Mouse (Mus musculus) C2C12 (cell line): ENCODE measurements around the gene Retreg3.

Source experiments
- CTCF ChIP-seq: IDR thresholded peaks from one replicate; pipeline ENCODE4 v1.5.1; 2011; ENCODE audit not compliant: control insufficient read depth, insufficient read depth, insufficient read length
- MAX ChIP-seq: IDR thresholded peaks from one replicate; pipeline ENCODE4 v1.6.1; 2011; ENCODE audit warnings: mild to moderate bottlenecking, control low read depth
- MYOD1 ChIP-seq: IDR thresholded peaks from one replicate; pipeline ENCODE4 v1.6.1; 2011; ENCODE audit warnings: low read depth; ENCODE audit not compliant: control insufficient read depth, insufficient read length
- MYOG ChIP-seq: IDR thresholded peaks from one replicate; pipeline ENCODE4 v1.6.1; 2011; ENCODE audit not compliant: control insufficient read depth, insufficient read length; ENCODE audit errors: extremely low read depth
- USF1 ChIP-seq: IDR thresholded peaks from one replicate; pipeline ENCODE4 v1.6.1; 2011; ENCODE audit warnings: low read depth, mild to moderate bottlenecking, control low read depth, moderate library complexity

- TF ChIP-seq CTCF (no peak), MAX (no peak), MYOD1 (no peak), MYOG (no peak), USF1 (no peak)
Observed at GRCm38 (mm10) chr11:101152825-101153224, 33.1 kb upstream of the Retreg3 start.
